Mouse (Mus musculus) intestine, embryonic 14.5 days (tissue): ENCODE results near the gene Rita1. TPM values are rescaled to one million over a fixed set of nuclear protein-coding genes. Genes with fewer than 3 reads are reported as not detected.
A peak's percentile ranks its signal among the peaks of the same experiment; 100 is the strongest.

Experiments
- ATAC-seq: fragments of 200-750 bp; cut with Nextera tagmentation; replicated peaks from 2 replicates; pipeline ENCODE4 v1.8.0; 2017; ENCODE audit warnings: low read depth, moderate number of reproducible peaks, moderate TSS enrichment, moderate library complexity; ENCODE audit not compliant: low FRiP score, low TSS enrichment
- DNase-seq: peaks from one replicate; pipeline ENCODE4 v3.0.0-alpha.2; 2018; ENCODE audit warnings: low spot score
- H3K27ac ChIP-seq: fragments of 300-500 bp; sonication (generic); 2 replicates; pipeline ENCODE4 v1.5.1; 2014; ENCODE audit warnings: low read depth, mild to moderate bottlenecking, control low read depth
- H3K27me3 ChIP-seq: fragments of 300-500 bp; sonication (generic); replicated peaks from 2 replicates; pipeline ENCODE4 v1.6.1; 2014; ENCODE audit warnings: low read length, control low read depth; ENCODE audit not compliant: control insufficient read depth, insufficient read depth
- H3K36me3 ChIP-seq: fragments of 300-500 bp; sonication (generic); 2 replicates; pipeline ENCODE4 v1.6.1; 2014; ENCODE audit warnings: low read length, control low read depth; ENCODE audit not compliant: control insufficient read depth, insufficient read depth
- H3K4me1 ChIP-seq: fragments of 300-500 bp; sonication (generic); replicated peaks from 2 replicates; pipeline ENCODE4 v1.6.1; 2014; ENCODE audit warnings: low read length, control low read depth, mixed read lengths; ENCODE audit not compliant: control insufficient read depth, insufficient read depth
- H3K4me2 ChIP-seq: fragments of 300-500 bp; sonication (generic); 2 replicates; pipeline ENCODE4 v1.6.1; 2014; ENCODE audit warnings: low read length
- H3K4me3 ChIP-seq: fragments of 300-500 bp; sonication (generic); 2 replicates; pipeline ENCODE4 v1.5.1; 2014; ENCODE audit warnings: low read depth, low read length, control low read depth, mixed read lengths
- H3K9ac ChIP-seq: fragments of 300-500 bp; sonication (generic); 2 replicates; pipeline ENCODE4 v1.6.1; 2014; ENCODE audit warnings: mild to moderate bottlenecking, low read length
- H3K9me3 ChIP-seq: fragments of 300-500 bp; sonication (generic); 2 replicates; pipeline ENCODE4 v1.6.1; 2016; ENCODE audit warnings: low read length, control low read depth; ENCODE audit not compliant: control insufficient read depth
- WGBS: fragments of 180-500 bp; shearing (Covaris S2); extraction: QIAGEN DNeasy Blood & Tissue Kit; methylation state at CpG from one replicate; pipeline ENCODE4 v1.1.7; 2014; 5-methylcytosine and 5-hydroxymethylcytosine counted together
- polyA plus RNA-seq: library from polyadenylated mRNA; unstranded; fragments of >200 nt; fragmentation: Nextera tagmentation; extraction: Ambion mirVana; gene quantifications from 2 replicates; pipeline ENCODE4 v1.2.1, GENCODE M21; 2014

Rita1 gene
- polyA plus RNA-seq, 1 experiment from 2014 or later, result 9.4 TPM

GRCm38 (mm10) chr5:120560616-120561311, 51.6 kb downstream of the Rita1 start:
- Histone ChIP-seq H3K36me3 (peaks cover 15% of the 10 kb centered on the region), H3K4me3 (0 out of 2 replicates have a peak overlapping the region, but pooled peaks have one; percentile 4), H3K9me3 (no peaks in the 10 kb centered on the region), H3K9ac (peak overlapping the region; percentile 13; the same call in 1 of the 2 replicates), H3K4me1 (peaks cover 52% of the 10 kb centered on the region), H3K4me2 (peak overlapping the region; percentile 41), H3K27ac (peak overlapping the region; percentile 64), H3K27me3 (no peaks in the 10 kb centered on the region)
- WGBS, result 4% methylated on average over 16 of the region's 16 CpGs
- DNase-seq (peak; percentile 75), ATAC-seq (peak; percentile 48)

GRCm38 (mm10) chr5:120560129-120560615, 52.2 kb downstream of the Rita1 start:
- Histone ChIP-seq H3K9ac (no peak overlapping the region), H3K4me2 (peak overlapping the region; percentile 41), H3K27me3 (no peaks in the 10 kb centered on the region), H3K4me1 (peaks cover 46% of the 10 kb centered on the region), H3K36me3 (peaks cover 21% of the 10 kb centered on the region), H3K27ac (peak overlapping the region; percentile 64), H3K4me3 (peak overlapping the region; percentile 18; the same call in 1 of the 2 replicates), H3K9me3 (no peaks in the 10 kb centered on the region)
- DNase-seq (no peak), ATAC-seq (no peak; the same call in 1 of the 2 replicates)
- WGBS, result 41% methylated on average over 9 of the region's 9 CpGs

- Histone ChIP-seq H3K27ac (no peak overlapping the region), H3K9me3 (no peaks in the 10 kb centered on the region), H3K36me3 (peaks cover 35% of the 10 kb centered on the region), H3K9ac (no peak overlapping the region), H3K4me3 (no peak overlapping the region), H3K27me3 (no peaks in the 10 kb centered on the region), H3K4me1 (peaks cover 34% of the 10 kb centered on the region), H3K4me2 (peak overlapping the region; percentile 1; the same call in 1 of the 2 replicates)
- ATAC-seq (no peak), DNase-seq (no peak)
- 62% methylated on average over 14 of the region's 14 CpGs for WGBS
Measured at GRCm38 (mm10) chr5:120558762-120559161, 53.6 kb downstream of the Rita1 start.

- Histone ChIP-seq H3K36me3 (peaks cover 42% of the 10 kb centered on the region), H3K27me3 (no peaks in the 10 kb centered on the region), H3K4me2 (no peak overlapping the region), H3K4me1 (peaks cover 28% of the 10 kb centered on the region), H3K9ac (no peak overlapping the region), H3K4me3 (no peak overlapping the region), H3K27ac (no peak overlapping the region), H3K9me3 (no peaks in the 10 kb centered on the region)
- DNase-seq, result no peak
- 71% methylated on average over 8 of the region's 8 CpGs for WGBS
- ATAC-seq, result no peak
Measured at GRCm38 (mm10) chr5:120558041-120558440, 54.3 kb downstream of the Rita1 start.

- DNase-seq (no peak), ATAC-seq (no peak)
- Histone ChIP-seq H3K27ac (no peak overlapping the region), H3K4me1 (peaks cover 31% of the 10 kb centered on the region), H3K4me3 (no peak overlapping the region), H3K4me2 (no peak overlapping the region), H3K9ac (no peak overlapping the region), H3K9me3 (no peaks in the 10 kb centered on the region), H3K27me3 (no peaks in the 10 kb centered on the region), H3K36me3 (peaks cover 54% of the 10 kb centered on the region)
- 90% methylated on average over 24 of the region's 24 CpGs for WGBS
Measured at GRCm38 (mm10) chr5:120555871-120556270, 56.5 kb downstream of the Rita1 start.

GRCm38 (mm10) chr5:120550673-120551072, 61.7 kb downstream of the Rita1 start:
- DNase-seq, result no peak
- Histone ChIP-seq H3K4me1 (peaks cover 13% of the 10 kb centered on the region), H3K4me3 (no peak overlapping the region), H3K9ac (no peak overlapping the region), H3K27me3 (no peaks in the 10 kb centered on the region), H3K9me3 (no peaks in the 10 kb centered on the region), H3K36me3 (peaks cover 55% of the 10 kb centered on the region), H3K27ac (no peak overlapping the region), H3K4me2 (no peak overlapping the region)
- WGBS, result 94% methylated on average over 5 of the region's 5 CpGs
- no peak for ATAC-seq

- H3K27ac ChIP-seq, result no peak overlapping the region
- ATAC-seq, result no peak
- H3K4me1 ChIP-seq, result peaks cover 13% of the 10 kb centered on the region
- H3K27me3 ChIP-seq, result no peaks in the 10 kb centered on the region
- H3K9me3 ChIP-seq, result no peaks in the 10 kb centered on the region
- no peak overlapping the region for H3K9ac ChIP-seq
- peaks cover 50% of the 10 kb centered on the region for H3K36me3 ChIP-seq
- no peak overlapping the region for H3K4me3 ChIP-seq
- no peak for DNase-seq
- WGBS, result 74% methylated on average over 5 of the region's 5 CpGs
- H3K4me2 ChIP-seq, result no peak overlapping the region
Measured at GRCm38 (mm10) chr5:120550137-120550536, 62.3 kb downstream of the Rita1 start.

GRCm38 (mm10) chr5:120548236-120548850, 64.0 kb downstream of the Rita1 start:
- Histone ChIP-seq H3K27ac (no peak overlapping the region), H3K36me3 (peaks cover 41% of the 10 kb centered on the region), H3K4me1 (peaks cover 13% of the 10 kb centered on the region), H3K4me3 (no peak overlapping the region), H3K4me2 (no peak overlapping the region), H3K9ac (no peak overlapping the region), H3K9me3 (no peaks in the 10 kb centered on the region), H3K27me3 (no peaks in the 10 kb centered on the region)
- WGBS, result 68% methylated on average over 11 of the region's 11 CpGs
- ATAC-seq, result no peak
- DNase-seq, result no peak
